Mouse (Mus musculus): ENCODE results near the gene Pprc1. TPM values are rescaled to one million over a fixed set of nuclear protein-coding genes. Genes with fewer than 3 reads are reported as not detected.

The Pprc1 gene
- polyA plus RNA-seq, 1 experiment from 2014 or later, result 16.9 TPM

DNA sequence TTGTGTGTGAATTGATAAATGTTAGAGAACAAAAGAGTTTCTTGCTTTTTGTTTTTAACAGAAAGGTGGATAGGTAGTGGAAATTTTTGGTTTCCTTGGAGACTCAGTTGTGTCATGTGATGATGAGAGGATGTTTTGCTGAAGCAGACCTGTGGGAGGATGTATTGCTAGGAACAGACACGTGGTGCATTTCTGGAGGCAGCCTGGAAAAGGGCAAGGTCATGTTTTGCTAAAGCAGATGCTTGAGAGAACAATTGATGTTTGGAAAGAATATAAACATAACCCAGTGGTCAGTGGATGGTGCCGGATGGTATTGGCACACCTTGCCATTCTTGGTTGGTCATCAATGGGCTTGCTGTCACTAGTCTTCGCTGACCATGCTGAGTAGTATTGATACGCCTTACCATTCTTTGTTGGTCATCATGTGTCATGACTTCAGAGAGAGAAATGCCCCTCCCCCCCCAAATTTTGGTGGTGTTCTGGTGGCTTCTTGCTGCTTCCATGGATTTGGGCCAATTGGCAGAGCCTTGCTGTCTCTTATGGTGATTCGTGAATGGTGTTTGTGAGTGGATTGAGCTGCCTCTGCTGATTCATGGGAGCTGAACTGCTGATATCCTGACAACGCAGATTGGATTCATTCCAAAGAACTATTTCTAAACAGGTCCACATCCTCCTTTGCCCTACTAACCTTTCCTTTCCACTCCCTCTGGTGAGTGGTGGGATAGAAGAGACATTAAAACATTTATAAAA is 58.9 kb downstream of the Pprc1 start:
- ATAC-seq (replicated peaks; ENCODE audit: low FRiP score, low read depth), result no peak
- DNase-seq (ENCODE audit: low spot score), result no peak

GRCm38 (mm10) chr19:46104187-46104557 is 59.5 kb downstream of the Pprc1 start:
- Histone ChIP-seq H3K4me3 (replicated peaks; ENCODE audit: low read depth, low read length) (no peak overlapping the region), H3K9me3 (replicated peaks; ENCODE audit: low read length) (no peaks in the 10 kb centered on the region), H3K9ac (ENCODE audit: low read depth, low read length) (no peak overlapping the region), H3K4me2 (ENCODE audit: low read length) (no peak overlapping the region), H3K36me3 (ENCODE audit: insufficient read depth, low read length) (no peaks in the 10 kb centered on the region), H3K4me1 (replicated peaks; ENCODE audit: insufficient read depth, low read length) (no peaks in the 10 kb centered on the region), H3K27ac (no peak overlapping the region), H3K27me3 (ENCODE audit: insufficient read depth, low read length) (no peaks in the 10 kb centered on the region)
- no peak for TF ChIP-seq CTCF (IDR thresholded peaks at IDR 0.05; ENCODE audit: low read depth)
- no peak for ATAC-seq (replicated peaks; ENCODE audit: low FRiP score, low read depth)
- 68% methylated on average over 2 of the region's 2 CpGs for WGBS
- DNase-seq (ENCODE audit: low spot score), result no peak

More for the DNA sequence above, 58.9 kb downstream of the Pprc1 start:
- Histone ChIP-seq H3K4me2 (ENCODE audit: low read length) (no peak overlapping the region), H3K27ac (no peak overlapping the region), H3K27me3 (ENCODE audit: insufficient read depth, low read length) (no peaks in the 10 kb centered on the region), H3K9me3 (replicated peaks; ENCODE audit: low read length) (no peaks in the 10 kb centered on the region), H3K9ac (ENCODE audit: low read depth, low read length) (no peak overlapping the region), H3K36me3 (ENCODE audit: insufficient read depth, low read length) (no peaks in the 10 kb centered on the region), H3K4me1 (replicated peaks; ENCODE audit: insufficient read depth, low read length) (no peaks in the 10 kb centered on the region), H3K4me3 (replicated peaks; ENCODE audit: low read depth, low read length) (no peak overlapping the region)
- TF ChIP-seq CTCF (IDR thresholded peaks at IDR 0.05; ENCODE audit: low read depth), result no peak
- WGBS, result 60% methylated on average over 6 of the region's 6 CpGs

- H3K27ac ChIP-seq, result no peak overlapping the region
- H3K4me3 ChIP-seq (replicated peaks; ENCODE audit: low read depth, low read length), result no peak overlapping the region
- H3K4me1 ChIP-seq (replicated peaks; ENCODE audit: insufficient read depth, low read length), result no peaks in the 10 kb centered on the region
- H3K36me3 ChIP-seq (ENCODE audit: insufficient read depth, low read length), result no peaks in the 10 kb centered on the region
- ATAC-seq (replicated peaks; ENCODE audit: low FRiP score, low read depth), result no peak
- DNase-seq (ENCODE audit: low spot score), result no peak
- 88% methylated on average over 2 of the region's 2 CpGs for WGBS
- no peak overlapping the region for H3K9ac ChIP-seq (ENCODE audit: low read depth, low read length)
- TF ChIP-seq CTCF (IDR thresholded peaks at IDR 0.05; ENCODE audit: low read depth), result no peak
- no peaks in the 10 kb centered on the region for H3K27me3 ChIP-seq (ENCODE audit: insufficient read depth, low read length)
- H3K4me2 ChIP-seq (ENCODE audit: low read length), result no peak overlapping the region
- H3K9me3 ChIP-seq (replicated peaks; ENCODE audit: low read length), result no peaks in the 10 kb centered on the region
Observed at GRCm38 (mm10) chr19:46110214-46110613, 65.5 kb downstream of the Pprc1 start.

DNA sequence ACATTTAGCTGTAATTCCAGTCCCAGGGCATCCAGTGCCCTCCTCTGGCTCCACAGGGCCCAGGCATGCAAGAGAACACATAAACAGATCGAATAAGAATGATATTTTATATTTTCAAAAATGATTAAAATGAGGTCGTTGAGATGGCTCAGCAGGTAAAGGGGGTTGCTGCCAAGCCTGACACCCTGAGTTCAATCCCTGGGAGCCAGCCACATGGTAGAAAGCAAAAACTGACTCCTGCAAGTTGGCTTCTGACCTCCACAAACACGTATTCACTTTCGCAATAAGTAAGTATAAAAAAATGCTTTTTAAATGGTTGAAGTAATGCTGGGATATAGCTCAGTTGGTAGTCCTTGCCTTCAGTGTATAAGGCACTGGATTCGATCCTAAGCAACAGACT is 66.1 kb downstream of the Pprc1 start:
- TF ChIP-seq CTCF (IDR thresholded peaks at IDR 0.05; ENCODE audit: low read depth), result no peak
- Histone ChIP-seq H3K4me2 (ENCODE audit: low read length) (no peak overlapping the region), H3K27ac (no peak overlapping the region), H3K9ac (ENCODE audit: low read depth, low read length) (no peak overlapping the region), H3K27me3 (ENCODE audit: insufficient read depth, low read length) (no peaks in the 10 kb centered on the region), H3K36me3 (ENCODE audit: insufficient read depth, low read length) (no peaks in the 10 kb centered on the region), H3K4me3 (replicated peaks; ENCODE audit: low read depth, low read length) (no peak overlapping the region), H3K9me3 (replicated peaks; ENCODE audit: low read length) (no peaks in the 10 kb centered on the region), H3K4me1 (replicated peaks; ENCODE audit: insufficient read depth, low read length) (no peaks in the 10 kb centered on the region)
- DNase-seq (ENCODE audit: low spot score), result no peak
- WGBS, result 85% methylated on average over 5 of the region's 5 CpGs
- ATAC-seq (replicated peaks; ENCODE audit: low FRiP score, low read depth), result no peak

- ATAC-seq (replicated peaks; ENCODE audit: low FRiP score, low read depth) (no peak), DNase-seq (ENCODE audit: low spot score) (no peak)
- no peak overlapping the region for H3K9ac ChIP-seq (ENCODE audit: low read depth, low read length)
- H3K4me2 ChIP-seq (ENCODE audit: low read length), result no peak overlapping the region
- H3K36me3 ChIP-seq (ENCODE audit: insufficient read depth, low read length), result no peaks in the 10 kb centered on the region
- no peaks in the 10 kb centered on the region for H3K9me3 ChIP-seq (replicated peaks; ENCODE audit: low read length)
- no peak for TF ChIP-seq CTCF (IDR thresholded peaks at IDR 0.05; ENCODE audit: low read depth)
- no peak overlapping the region for H3K4me3 ChIP-seq (replicated peaks; ENCODE audit: low read depth, low read length)
- no peaks in the 10 kb centered on the region for H3K27me3 ChIP-seq (ENCODE audit: insufficient read depth, low read length)
- WGBS, result 58% methylated on average over 4 of the region's 4 CpGs
- H3K27ac ChIP-seq, result no peak overlapping the region
- H3K4me1 ChIP-seq (replicated peaks; ENCODE audit: insufficient read depth, low read length), result no peaks in the 10 kb centered on the region
Observed at GRCm38 (mm10) chr19:46114617-46115016, 69.9 kb downstream of the Pprc1 start.

DNA sequence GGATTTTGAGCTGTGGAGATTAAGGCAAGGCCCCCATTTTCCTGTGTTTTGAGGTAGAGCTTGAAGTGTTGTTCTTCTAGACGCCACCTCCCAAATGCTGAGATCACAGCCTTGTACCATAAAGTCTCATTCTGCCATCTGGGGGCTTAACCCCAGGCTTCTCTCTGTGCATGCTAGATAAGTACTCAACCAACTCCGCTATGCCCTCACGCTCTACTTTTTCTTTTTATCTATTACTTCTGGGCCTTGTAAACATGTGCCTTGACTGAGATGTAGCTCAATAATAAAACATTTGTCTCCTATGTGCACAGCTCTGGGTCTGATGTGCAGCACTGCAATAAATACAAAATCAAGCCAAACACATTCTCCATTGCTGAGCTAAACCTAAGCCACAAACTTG is 74.8 kb downstream of the Pprc1 start:
- no peak overlapping the region for H3K9ac ChIP-seq (ENCODE audit: low read depth, low read length)
- no peaks in the 10 kb centered on the region for H3K9me3 ChIP-seq (replicated peaks; ENCODE audit: low read length)
- H3K36me3 ChIP-seq (ENCODE audit: insufficient read depth, low read length), result no peaks in the 10 kb centered on the region
- no peak overlapping the region for H3K27ac ChIP-seq
- H3K4me1 ChIP-seq (replicated peaks; ENCODE audit: insufficient read depth, low read length), result no peaks in the 10 kb centered on the region
- ATAC-seq (replicated peaks; ENCODE audit: low FRiP score, low read depth) (no peak), DNase-seq (ENCODE audit: low spot score) (no peak)
- WGBS, result 84% methylated on average over 3 of the region's 3 CpGs
- no peak for TF ChIP-seq CTCF (IDR thresholded peaks at IDR 0.05; ENCODE audit: low read depth)
- H3K4me2 ChIP-seq (ENCODE audit: low read length), result no peak overlapping the region
- H3K4me3 ChIP-seq (replicated peaks; ENCODE audit: low read depth, low read length), result no peak overlapping the region
- H3K27me3 ChIP-seq (ENCODE audit: insufficient read depth, low read length), result no peaks in the 10 kb centered on the region

GRCm38 (mm10) chr19:46120872-46121271 is 76.2 kb downstream of the Pprc1 start:
- H3K36me3 ChIP-seq (ENCODE audit: insufficient read depth, low read length), result no peaks in the 10 kb centered on the region
- 80% methylated on average over 6 of the region's 6 CpGs for WGBS
- no peaks in the 10 kb centered on the region for H3K4me1 ChIP-seq (replicated peaks; ENCODE audit: insufficient read depth, low read length)
- H3K4me2 ChIP-seq (ENCODE audit: low read length), result no peak overlapping the region
- no peak overlapping the region for H3K9ac ChIP-seq (ENCODE audit: low read depth, low read length)
- no peaks in the 10 kb centered on the region for H3K27me3 ChIP-seq (ENCODE audit: insufficient read depth, low read length)
- H3K27ac ChIP-seq, result no peak overlapping the region
- no peak for DNase-seq (ENCODE audit: low spot score)
- no peaks in the 10 kb centered on the region for H3K9me3 ChIP-seq (replicated peaks; ENCODE audit: low read length)
- TF ChIP-seq CTCF (IDR thresholded peaks at IDR 0.05; ENCODE audit: low read depth), result no peak
- no peak for ATAC-seq (replicated peaks; ENCODE audit: low FRiP score, low read depth)
- H3K4me3 ChIP-seq (replicated peaks; ENCODE audit: low read depth, low read length), result no peak overlapping the region

Other genes starting within 250 kb of the Pprc1 start
- gene Kcnip2, start 228.8 kb upstream of the Pprc1 start, polyA plus RNA-seq (2015; fragmentation: Nextera tagmentation; extraction: Ambion mirVana), result 1.5 and 1.6 TPM in 2 replicates
- 13.2 and 14.7 TPM in 2 replicates for gene Armh3, start 46.4 kb upstream of the Pprc1 start, polyA plus RNA-seq (2015; fragmentation: Nextera tagmentation; extraction: Ambion mirVana)
- gene Hps6, start 41.4 kb upstream of the Pprc1 start, polyA plus RNA-seq (2015; fragmentation: Nextera tagmentation; extraction: Ambion mirVana), result 7.2 and 7.6 TPM in 2 replicates
- 79.3 and 82.5 TPM in 2 replicates for gene Ldb1, start 328 bp downstream of the Pprc1 start, polyA plus RNA-seq (2015; fragmentation: Nextera tagmentation; extraction: Ambion mirVana)
- gene Nolc1, start 31.0 kb downstream of the Pprc1 start, polyA plus RNA-seq (2015; fragmentation: Nextera tagmentation; extraction: Ambion mirVana), result 50.0 and 60.0 TPM in 2 replicates
- 0.07 TPM in 1 of 2 replicates, not detected in the other for gene Elovl3, start 87.0 kb downstream of the Pprc1 start, polyA plus RNA-seq (2015; fragmentation: Nextera tagmentation; extraction: Ambion mirVana)
- gene Pitx3, start 103.4 kb downstream of the Pprc1 start, polyA plus RNA-seq (2015; fragmentation: Nextera tagmentation; extraction: Ambion mirVana), result not detected in 2 replicates
- 32.9 and 37.3 TPM in 2 replicates for gene Gbf1, start 107.6 kb downstream of the Pprc1 start, polyA plus RNA-seq (2015; fragmentation: Nextera tagmentation; extraction: Ambion mirVana)